Mouse (Mus musculus) T-helper 1 cell (primary cell): ENCODE results near the gene Plekho1.
"Not testable (repeated sequence)": the region's sequence is repeated elsewhere in the genome, so short reads cannot be mapped to it uniquely, and the experiment has no call there.

ENCODE experiments used
- in situ Hi-C: fragments of 300-600 bp; cut with MboI, MseI; formaldehyde crosslinking; loops from one replicate; pipeline ENCODE4 v1.15.1; 2025; ENCODE audit warnings: high pct_unique_total_duplicates

Gene Plekho1

DNA sequence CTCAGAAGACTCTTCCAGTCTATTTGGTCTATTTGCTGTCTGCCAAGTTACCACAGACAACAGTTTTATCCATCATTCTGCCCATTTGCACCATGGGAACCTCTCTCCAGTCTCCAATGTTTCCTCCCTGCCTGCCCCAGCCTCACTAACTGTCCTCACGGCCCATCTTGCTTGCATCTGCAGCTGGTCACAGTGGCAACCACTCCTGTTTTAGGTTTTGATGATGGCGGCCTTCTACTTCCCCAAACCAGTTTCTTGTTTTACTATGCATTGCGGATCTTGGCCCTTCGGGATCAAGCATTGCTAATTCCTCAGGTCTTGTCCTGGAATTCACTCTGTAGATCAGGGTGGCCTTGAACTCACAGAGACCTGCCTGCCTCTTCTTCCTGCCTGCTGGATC is 13.7 kb downstream of the Plekho1 start:
- in situ Hi-C loops, result no loop called here

DNA sequence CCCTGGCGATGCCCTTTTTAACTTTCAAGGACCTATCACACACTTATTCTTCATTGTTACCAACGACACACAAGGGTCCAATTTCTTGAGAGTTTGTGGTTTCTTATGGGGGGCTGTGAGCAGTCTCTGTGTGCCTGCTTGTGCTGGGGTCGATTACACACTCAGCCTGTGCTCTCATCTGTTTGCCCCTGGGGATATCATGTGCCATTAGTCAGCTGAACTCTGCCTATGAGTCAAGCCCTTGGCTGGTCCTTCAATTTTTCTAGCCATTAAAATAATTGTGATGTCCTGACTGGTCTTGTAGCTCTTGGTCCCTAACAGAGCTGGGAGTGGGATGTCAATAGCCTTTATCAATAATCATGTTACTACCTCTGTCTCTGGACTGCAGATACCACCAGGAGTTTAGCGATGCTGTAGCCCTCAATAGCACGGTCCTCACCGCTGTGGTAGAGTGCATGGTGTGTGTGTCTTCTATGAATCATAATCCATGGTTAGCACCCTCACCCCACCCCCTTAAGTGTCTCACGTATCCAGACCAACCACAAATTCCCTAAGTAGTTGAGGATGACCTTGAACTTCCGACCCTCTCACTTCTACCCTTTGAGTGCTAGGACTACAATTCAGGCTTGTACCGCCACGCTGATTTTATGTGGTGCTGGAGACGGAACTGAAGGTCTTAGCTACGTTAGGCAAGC is 15.4 kb downstream of the Plekho1 start:
- in situ Hi-C loops, result no loop called here

DNA sequence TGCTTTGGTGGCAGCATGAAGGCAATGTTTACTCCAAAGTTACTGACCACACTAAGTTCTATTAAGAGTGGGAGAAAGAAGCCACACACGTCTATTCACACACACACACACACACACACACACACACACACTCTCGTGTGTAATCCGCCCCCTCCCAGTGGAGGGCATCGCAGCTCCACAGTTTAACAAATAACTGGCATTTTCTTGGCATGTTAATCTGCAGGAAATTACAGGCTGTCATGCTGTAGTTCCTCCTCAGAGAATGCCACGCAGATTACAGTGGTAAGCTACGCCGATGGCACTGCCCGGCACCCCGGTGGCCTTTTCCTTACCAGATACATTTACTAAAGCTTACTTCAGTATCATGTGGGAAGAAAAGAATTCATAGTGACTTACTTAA is 17.5 kb downstream of the Plekho1 start:
- in situ Hi-C loops, result loop anchor here (5.0 kb wide), 1 partner anchor 64 kb away; no protein-coding TSS in a partner anchor

DNA sequence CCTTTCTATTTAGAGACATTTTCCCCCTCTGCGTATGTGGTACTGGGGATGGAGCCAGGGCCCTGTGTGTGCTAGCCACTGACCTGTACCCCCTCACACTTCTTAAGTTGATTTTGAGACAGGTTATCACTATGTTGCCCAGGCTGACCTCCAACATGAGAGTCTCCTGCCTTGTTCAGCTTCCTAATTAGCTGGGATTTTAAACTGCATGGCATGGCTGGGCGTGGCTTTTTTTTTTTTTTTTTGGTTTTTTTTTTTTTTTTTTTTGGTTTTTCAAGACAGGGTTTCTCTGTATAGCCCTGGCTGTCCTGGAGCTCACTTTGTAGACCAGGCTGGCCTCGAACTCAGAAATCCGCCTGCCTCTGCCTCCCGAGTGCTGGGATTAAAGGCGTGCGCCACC is 18.2 kb downstream of the Plekho1 start:
- in situ Hi-C loops, result loop anchor here (5.0 kb wide), 1 partner anchor 65 kb away; no protein-coding TSS in a partner anchor

DNA sequence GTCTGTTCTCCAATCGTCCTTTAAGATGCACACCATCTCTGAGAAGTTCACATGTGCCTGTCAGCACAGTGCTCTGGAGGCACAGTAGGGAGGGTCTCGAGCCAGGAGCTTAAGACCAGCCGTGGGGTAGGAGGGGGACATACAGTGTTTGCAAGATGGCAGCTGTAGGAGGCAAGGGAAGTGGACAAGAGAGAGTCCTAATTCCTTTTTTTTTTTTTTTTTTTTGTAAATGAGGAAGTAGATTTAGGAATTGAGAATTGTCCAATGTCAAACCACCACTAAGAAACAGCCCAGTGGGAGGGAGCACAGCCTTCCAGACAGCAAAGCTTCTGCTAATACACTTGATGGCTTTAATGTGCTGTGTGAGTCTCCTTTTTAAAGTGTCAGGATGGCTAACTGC is 18.7 kb downstream of the Plekho1 start:
- in situ Hi-C loops, result loop anchor here (5.0 kb wide), 1 partner anchor 65 kb away; no protein-coding TSS in a partner anchor

DNA sequence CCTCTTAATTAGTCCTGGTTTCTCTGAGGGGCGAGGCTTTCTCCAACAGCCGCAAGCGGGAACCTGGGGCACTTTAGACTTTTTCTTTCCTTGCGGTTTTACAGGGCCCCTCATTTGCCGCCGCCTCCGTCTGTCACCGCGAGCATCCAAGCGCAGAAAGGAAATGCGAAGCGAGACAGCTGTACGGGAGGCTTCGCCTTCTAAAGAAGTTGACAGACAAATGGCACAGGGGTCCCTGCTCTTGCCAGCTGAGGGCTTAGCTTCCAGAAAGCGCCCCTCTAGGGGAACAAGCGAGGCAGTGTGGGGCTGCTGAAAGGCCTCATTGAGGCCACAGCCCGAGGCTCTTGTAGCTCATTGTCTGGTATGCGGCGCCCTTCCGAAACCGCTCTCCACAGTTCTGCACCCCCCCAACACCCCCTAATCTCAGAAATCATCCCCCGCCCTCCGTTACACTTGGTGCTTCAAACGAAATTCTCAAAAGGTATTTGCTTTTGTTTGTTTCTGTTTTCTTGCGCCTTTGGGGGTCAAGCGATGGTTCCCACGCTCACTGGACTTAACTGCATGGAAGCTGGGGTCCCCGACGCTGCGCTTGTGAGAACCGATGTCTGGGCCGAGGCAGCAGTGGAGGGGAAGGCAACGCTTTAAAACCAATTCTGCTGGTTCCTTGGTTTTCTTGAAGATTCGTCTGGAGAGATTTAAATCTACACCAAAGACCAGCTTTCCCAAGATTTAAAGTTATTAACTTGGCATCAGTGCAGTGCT is 22.7 kb downstream of the Plekho1 start:
- in situ Hi-C loops, result no loop called here

DNA sequence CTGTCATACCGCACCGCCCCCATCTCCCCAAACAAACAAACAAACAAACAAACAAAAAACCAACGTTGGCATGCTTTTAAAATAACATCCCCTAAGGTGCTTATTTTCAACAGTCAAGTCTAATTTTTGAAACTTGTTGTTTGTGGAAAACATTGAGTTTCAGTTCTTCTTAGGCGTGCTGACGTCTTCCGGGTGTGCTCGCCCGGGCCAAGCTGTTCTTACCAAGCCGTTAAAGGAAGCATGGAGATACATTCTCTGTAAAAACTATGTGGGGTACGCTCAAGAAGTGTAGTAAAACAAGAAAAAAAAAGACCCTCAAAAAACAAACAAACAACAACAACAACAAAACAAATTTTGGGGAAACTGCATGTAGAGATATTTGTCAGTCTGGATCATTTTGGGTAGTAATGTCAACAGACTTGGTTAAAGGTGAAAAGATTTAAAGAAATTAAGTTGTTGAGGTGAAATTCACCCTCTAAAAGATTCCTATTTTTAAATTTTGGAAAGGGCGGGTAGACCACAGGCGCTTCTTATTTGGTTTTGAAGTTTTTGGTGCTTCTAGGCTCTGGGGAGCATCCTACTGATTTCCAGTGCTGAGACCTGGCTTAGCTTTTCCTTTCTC is 23.4 kb downstream of the Plekho1 start:
- in situ Hi-C loops, result no loop called here

DNA sequence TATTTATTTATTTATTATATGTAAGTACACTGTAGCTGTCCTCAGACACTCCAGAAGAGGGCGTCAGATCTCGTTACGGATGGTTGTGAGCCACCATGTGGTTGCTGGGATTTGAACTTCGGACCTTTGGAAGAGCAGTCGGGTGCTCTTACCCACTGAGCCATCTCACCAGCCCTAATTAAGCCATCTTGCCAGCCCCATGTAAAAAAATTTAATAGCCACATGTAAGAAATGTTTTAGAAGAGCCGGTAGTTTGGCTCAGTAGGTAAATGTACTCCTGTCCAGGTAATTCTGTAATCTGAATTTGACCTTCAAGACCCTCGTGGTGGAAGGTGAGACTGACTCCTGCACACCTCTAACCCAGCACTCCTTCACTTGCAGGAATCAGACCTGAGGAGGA is 25.1 kb downstream of the Plekho1 start:
- in situ Hi-C loops, result not testable (repeated sequence)

DNA sequence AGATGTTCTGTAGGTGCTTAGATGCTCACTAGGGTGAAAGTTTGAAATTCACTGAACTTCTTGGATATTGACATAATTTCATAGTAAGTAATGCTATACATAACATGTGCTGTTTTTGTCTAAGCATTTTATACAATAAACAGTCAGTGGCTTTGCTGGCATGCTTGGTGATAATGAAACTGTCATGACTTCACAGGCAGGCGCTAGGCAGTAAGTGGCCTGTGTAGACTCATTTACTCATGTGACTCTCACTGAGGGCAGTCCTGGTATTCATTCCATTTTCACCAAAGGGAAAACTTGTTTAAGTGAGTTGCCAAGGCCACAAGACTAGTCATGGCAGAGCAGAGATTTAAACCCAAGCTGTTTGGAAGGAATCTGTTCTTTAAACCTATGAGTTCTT is 26.5 kb downstream of the Plekho1 start:
- in situ Hi-C loops, result no loop called here

DNA sequence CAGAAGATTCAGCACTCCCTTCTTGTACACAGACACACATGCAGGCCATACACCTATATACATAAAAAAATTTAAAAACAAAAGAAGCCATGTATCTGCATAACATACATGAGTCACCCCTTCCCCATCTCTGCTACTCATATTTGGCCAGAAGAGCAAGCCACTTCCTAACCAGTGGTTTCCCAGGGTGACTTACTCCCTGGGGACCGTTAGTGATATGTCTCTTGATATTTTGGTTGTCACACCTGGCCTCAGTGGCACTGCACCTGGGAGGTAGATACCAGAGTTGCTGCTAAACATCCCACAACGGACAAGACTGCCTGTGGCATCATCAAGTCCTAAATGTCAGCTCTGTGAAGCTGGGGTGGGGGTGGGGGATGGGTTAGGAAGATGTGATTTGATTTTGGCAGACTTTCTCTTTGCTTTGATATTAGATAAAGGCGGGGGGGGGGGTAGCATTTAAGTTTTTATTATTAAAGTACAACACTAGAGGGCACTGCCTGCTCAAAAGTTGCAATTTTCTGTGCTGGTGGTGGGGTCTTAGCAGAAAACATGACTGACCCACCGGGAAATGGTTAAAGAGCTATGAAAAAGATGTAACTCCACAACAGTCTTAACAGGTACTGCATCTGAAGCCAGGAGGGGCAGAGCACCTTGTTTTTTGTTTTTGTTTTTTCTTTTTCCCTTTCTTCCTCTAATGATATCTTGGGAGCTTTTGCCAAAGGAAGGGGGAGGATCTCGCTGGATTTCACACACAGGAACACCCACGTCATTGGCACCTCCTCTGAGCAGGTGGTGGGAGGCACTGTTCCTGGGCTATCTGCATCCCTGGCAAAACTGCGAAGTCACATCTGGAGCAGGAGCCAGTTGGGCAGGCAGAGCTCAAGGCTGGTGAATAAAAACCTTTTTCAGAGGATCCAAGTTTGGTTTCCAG is 30.0 kb downstream of the Plekho1 start:
- in situ Hi-C loops, result no loop called here

DNA sequence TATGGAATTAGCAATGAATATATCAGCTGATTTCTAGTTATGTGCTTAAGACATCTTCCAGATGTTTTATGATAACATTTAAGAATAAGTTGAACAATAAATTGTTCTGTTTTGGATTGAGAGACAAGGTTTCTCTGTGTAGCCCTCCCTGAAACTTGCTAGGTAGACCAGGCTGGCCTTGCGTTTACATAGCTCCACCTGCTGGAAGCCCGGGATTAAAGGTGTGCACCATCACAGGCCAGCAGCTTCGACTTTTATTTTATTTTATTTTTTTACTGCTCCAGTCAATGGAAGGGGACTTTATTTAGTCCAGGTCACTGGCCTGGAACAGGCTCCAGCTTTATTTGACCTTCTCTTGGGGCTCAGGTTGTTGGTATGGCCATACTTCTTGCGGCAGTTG is 32.1 kb downstream of the Plekho1 start:
- in situ Hi-C loops, result loop anchor here (5.0 kb wide), 2 partner anchors 94 to 184 kb away; partner anchors contain the start of gene Vps45

DNA sequence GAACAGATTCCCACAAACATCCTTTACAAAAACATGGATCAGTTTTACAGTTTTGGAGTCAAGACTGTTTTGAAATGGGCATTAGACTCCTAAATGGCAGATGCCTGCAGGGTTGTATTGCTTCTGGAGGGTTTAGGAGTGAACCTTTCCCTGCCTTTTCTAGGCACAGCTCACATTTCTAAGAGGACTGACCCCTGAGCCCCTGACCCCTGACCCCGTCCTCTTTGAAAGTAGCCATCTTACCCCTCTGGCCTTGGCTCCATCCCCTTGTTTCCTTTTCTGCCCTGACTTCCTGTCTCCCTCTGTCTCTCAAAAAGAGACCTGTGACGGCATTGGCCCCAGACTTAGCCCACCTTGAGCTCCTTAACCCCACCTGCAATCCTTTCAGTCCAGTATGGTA is 32.6 kb downstream of the Plekho1 start:
- in situ Hi-C loops, result loop anchor here (5.0 kb wide), 2 partner anchors 94 to 184 kb away; partner anchors contain the start of gene Vps45

DNA sequence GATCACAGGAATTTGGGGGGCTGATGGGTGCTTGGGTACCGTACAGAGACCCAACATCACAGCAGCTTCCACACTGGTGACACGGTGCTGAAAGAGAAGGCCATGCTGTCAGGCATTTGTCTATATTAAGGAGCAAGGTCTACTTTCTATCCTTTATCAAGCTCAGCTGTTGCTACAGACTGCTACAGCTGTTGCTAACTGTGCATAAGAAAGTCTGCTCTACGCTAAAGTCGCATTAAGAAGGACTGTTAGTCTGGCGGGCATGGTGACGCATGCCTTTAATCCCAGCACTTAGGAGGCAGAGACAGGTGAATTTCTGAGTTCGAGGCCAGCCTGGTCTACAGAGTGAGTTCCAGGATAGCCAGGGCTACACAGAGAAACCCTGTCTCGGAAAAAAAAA is 33.6 kb downstream of the Plekho1 start:
- in situ Hi-C loops, result loop anchor here (5.0 kb wide), 2 partner anchors 95 to 185 kb away; partner anchors contain the start of gene Vps45

DNA sequence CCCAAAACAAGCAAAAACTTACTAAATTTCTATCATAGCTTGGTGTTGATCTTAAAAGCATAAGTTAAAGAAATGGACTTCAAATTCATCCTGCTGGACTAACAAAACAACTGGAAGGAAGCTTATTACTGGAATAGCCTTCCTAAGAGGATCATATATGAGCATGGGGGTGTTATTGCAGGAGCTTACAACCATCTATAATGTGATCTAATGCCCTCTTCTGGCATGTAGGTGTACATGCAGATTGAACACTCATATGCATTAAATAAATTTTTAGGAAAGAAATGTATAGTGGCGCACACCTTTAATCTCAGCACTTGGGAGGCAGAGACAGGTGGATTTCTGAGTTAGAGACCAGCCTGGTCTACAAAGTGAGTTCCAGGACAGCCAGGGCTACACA is 36.0 kb downstream of the Plekho1 start:
- in situ Hi-C loops, result loop anchor here (5.0 kb wide), 2 partner anchors 97 to 187 kb away; partner anchors contain the start of gene Vps45

DNA sequence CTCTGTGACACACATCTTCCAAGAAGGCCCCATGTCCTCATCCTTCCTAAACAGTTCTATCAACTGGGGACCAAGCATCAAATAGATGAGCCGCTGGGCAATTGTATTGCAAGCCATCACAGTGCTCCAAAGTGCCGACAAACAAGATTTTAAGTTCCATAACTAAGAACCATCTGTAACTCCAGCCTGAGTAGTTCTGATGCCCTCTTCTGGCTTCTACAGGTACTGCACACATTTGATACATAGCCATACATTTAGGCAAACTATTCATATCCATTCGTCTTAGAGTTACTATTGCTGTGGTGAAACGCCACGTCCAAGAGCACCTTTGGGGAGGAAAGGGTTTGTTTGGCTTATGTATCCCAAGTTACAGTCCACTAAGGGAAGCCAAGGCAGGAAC is 36.7 kb downstream of the Plekho1 start:
- in situ Hi-C loops, result no loop called here

DNA sequence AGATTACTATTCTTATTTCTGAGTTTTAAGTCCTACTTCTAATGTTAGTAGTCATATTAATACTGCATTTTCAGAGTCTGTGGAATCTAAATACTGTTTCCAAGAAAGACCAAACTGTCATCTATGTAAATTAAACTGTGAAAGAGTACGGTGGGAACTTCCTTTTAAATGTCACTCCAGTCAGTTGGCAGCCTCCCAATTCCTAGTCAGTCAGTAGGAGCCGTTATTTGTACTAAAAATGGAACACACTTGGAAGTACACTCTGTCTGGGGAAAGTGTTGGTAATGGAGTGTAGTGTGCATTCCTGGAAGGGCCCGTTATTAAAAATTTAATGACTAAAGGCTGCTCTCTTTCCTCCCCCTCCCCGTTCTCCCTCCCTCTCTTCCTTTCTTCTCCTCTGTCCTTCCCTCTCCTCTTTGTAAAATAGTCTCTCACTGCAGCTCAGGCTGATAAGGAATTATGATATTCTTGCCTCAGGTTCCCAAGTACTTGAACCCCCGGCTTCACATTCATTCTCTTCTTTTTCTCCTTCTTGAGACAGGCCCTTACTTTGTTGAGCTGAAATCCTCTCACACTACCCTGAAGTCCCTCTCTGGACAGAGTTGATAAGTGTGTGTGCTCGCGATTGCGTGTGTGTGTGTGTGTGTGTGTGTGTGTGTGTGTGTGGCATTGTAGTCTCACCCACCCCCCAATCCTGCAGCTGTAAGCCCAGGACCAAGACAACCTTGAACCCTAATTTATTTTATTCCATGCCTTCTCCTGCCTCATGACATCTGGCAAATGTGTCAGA is 38.2 kb downstream of the Plekho1 start:
- in situ Hi-C loops, result no loop called here

DNA sequence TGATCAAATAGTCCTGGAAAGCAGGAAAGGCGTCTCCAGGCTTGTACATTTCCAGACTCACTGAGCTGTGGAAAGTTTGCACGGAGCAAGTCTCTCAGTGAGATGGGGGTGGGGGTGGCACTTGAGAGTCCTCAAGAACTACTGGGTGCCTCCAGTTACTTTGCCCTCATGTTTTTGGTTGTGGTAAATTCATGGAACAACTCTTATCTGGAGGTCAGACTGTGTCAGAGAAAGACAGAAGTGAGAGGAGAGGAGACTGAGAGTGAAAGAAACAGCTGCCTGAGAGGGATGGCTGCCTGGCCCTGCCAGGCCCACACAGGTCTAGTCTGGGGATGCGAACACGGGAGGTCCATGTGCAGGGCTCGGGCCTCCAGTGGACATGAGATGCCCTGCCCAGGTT is 40.5 kb downstream of the Plekho1 start:
- in situ Hi-C loops, result no loop called here

DNA sequence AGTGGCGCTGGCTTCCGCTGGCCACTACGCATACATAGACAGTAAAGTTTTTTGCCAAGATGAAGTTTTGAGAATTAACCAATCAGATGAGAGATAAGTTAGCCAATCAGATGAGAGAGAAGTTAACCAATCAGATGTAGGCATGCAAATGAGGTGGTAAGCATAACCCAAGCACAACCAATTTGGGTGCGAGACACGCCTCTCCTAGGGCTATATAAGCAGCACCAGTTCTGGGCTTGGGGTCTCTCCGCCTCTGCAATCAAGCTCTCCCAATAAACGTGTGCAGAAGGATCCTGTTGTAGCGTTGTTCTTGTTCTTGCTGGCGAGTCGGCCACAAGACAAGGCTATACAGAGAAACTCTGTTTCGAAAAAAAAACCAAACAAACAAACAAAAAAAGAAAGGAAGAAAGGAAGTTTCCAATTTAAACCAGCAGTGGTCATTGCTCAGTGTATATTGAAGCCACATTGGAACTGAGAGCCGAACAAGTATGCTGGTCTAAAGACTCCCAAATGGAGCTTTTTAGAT is 41.1 kb downstream of the Plekho1 start:
- in situ Hi-C loops, result not testable (repeated sequence)

DNA sequence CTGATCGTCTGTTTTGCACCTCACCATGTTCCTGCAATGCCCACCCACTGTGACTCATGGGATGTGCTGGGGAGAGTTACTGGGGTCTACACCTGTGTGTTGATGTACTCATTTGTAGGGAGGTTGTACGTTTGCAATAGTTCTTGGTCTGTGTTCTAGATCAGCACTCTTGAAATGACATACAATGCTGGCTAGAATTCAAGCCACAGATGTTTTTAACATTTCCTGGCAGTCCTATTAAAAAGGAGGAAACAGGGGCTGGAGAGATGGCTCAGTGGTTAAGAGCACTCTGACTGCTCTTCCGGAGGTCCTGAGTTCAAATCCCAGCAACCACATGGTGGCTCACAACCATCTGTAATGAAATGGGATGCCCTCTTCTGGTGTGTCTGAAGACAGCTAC is 42.3 kb downstream of the Plekho1 start:
- in situ Hi-C loops, result no loop called here

DNA sequence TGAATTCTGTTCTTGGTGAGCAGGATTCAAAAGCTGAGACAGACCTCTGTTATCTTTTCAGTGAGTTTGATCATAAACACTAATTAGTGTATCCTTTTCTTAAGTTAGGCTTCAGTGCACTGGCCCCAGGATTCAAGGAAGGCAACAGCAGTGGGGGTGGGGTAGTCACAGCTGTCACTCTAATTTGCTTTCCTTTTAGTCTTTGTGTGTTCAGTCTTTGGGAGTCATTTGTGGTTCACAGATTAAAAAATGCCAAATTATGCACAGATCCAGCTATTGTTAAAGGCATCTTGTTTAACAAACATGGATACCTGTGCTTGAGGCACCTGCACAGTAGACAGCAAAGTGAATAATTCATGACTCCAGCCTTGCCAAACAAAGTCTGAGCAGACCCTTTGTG is 42.8 kb downstream of the Plekho1 start:
- in situ Hi-C loops, result no loop called here
